Mouse (Mus musculus) lung, embryonic 16.5 days (tissue): ENCODE measurements around the gene Hs1bp3. TPM values are rescaled to one million over a fixed set of nuclear protein-coding genes. Genes with fewer than 3 reads are reported as not detected.

Source experiments
- polyA plus RNA-seq: library from polyadenylated mRNA; unstranded; fragments of >200 nt; fragmentation: Nextera tagmentation; extraction: Ambion mirVana; gene quantifications from 2 replicates; pipeline ENCODE4 v1.2.1, GENCODE M21; 2015

Gene Hs1bp3
- polyA plus RNA-seq, 1 experiment from 2014 or later: 16.9 TPM

Other genes with a start within 250 kb of the Hs1bp3 start
- gene Ldah, start 105.3 kb upstream of the Hs1bp3 start, polyA plus RNA-seq: 48.4 and 55.0 TPM in 2 replicates
- not detected in 2 replicates for gene Gdf7, start 11.5 kb upstream of the Hs1bp3 start, polyA plus RNA-seq
- 47.8 and 49.2 TPM in 2 replicates for gene Rhob, start 186.6 kb downstream of the Hs1bp3 start, polyA plus RNA-seq